Mouse (Mus musculus) CD4-positive naive resting alpha-beta T cell, adult 57 days (primary cell): Measurements from ENCODE around the gene Ovol1. TPM values are rescaled to one million over a fixed set of nuclear protein-coding genes. Genes with fewer than 3 reads are reported as not detected.

Experiments used
- total RNA-seq: library from RNA; stranded (reverse); gene quantifications from one replicate; pipeline ENCODE4 v1.2.4, GENCODE M21; 2023

Gene Ovol1
- total RNA-seq: not detected

DNA sequence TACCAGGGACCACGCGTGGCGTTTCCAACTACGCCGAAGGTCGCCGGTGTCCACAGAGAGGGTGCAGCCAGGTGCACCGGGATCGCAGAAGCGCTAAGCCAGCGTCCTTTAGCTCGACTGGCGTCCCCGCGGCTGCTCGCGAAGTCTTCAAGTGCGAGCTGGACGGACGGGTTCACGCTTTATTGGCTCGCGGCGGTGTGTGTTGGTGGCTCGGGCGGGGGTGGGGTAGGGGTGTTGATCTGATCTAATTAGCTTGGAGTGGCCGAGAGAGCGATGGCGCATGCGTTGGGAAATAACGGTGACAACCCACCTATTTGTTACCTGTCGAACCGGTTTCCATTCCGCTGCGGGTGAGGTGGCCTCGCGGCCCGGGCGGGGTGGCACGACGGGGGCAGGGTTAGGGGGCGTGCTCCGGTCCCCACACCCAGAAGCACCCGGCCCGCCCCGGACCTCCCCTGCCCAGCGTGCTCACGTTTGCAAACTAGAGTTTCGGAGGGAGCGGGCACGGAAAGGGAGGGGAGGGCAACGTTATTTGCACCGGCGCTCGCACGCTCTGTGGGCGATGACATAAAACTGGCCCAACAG lies at the start of gene Ovol1:
TSS of gene Ovol1 (minus strand) at position 190 of the 585 bp plus-strand sequence.

DNA sequence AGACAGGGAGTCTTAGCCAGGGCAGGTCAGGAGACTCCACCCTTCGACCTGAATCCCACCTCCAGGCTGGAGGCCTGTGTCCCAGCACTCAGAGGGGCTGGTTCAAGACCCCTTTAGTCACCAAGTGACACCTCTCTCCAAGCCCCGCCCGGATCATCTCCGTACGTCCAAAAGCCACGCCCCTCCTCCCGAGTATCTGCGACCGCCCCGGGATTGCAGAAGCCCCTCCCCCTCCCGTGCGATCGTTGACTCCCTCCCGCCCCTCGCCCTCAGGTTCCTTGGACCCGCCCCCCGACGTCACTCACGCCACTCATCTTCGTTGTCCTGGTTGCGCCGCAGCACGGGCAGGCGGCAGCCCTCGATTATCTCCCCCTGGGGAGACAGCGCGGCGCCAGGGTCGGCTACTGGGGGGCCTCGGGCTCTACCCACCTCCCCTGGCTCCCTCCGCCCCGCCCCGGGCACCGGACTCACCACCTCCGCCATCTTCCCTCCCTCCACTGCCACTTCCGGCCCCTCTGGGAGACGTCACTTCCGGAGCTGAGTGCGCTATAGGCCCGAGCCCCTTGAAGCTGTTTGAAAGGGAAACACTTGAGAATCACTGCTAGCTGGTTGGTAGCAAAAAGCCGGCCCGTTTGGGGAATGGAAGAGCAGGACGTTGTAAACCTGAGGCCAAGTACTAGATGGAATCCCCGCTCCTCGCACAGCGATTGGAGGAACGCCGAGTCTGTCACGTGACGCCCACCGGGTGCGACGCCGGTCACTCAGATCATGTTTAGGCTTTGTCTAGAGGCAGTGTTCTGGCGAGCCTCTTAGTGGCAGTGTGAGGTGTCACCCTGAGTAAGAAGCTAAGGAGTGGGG lies 49.3 kb upstream of the Ovol1 start, which contains the start of gene Kat5:
TSS of gene Kat5 (minus strand) at position 691 of the 858 bp plus-strand sequence.

DNA sequence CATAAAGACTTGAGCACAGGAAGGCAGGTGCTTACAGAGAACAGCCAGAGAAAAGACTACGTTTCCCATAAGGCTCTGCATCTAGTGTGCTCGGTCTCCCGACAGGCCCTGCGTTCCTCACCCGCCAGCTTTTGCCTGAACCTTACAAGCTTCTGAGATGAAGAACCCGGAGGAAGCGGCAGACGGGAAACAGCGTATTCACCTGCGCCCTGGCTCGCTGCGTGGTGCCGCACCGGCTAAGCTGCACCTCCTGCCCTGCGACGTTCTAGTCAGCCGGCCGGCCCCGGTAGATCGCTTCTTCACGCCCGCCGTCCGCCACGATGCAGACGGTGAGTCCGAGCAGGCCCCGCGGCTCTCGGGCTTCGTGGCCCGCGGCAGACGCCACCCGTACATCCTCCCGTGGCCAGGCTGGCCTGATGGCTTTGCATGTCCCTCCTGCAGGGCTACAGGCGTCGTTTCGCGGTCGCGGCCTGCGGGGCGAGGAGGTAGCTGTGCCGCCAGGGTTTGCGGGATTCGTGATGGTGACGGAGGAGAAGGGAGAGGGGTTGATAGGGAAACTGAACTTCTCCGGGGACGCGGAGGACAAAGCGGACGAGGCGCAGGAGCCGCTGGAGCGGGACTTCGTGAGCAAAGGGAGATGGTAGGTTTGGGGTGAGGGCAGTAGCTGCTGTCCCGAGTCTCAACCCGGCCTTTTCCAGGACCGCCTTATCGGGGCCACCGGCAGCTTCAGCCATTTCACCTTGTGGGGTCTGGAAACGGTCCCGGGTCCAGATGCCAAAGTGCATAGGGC lies 41.5 kb upstream of the Ovol1 start, which contains the start of gene Rnaseh2c:
TSS of gene Rnaseh2c (plus strand) at position 122 of the 790 bp plus-strand sequence.

DNA sequence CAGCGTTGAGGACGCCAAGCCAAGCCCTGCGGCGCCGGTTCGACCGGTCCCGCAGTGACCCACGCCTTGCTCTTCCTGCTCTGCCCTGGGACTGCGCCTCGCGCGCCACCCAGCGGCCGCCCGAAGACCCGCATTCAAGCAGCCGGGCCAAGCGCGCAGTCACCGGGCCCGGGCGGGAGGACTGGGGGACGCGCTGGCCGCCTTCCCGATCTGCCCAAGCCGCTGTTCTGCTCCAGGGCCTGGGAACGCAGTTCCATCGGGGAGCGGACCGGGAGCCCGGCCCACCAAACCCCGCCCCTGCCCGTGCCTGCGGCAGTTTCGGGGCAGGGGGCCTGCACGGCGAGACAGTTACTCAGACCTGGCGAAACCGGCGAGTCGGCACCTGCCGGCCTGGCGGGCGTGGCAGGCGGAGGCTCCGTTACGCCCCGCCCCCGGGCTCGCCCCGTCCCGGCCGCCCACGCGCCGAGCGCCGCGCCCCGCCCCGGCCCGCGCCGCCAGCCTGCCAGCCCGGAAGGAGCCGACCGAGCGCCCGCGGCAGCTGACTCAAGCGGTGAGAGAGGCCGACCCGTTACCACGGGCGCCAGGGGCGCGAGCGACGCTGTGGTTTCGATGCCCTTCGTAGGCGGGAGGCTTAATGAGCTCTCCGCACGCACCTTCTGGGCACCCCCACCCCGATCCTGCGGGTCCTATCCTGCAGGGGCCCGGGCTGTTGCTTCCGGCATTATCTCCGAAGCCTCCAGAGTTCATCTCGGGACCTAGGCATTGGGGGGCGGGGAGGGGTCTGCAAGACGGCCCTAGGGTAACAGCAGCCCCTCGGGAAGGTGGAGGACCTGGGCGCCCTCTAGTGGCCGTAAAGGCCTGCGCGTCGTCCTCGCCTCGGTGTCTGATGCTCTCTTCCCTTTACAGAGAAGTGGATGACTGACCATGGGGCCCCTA lies 7.4 kb upstream of the Ovol1 start, which contains the start of gene Ap5b1:
TSS of gene Ap5b1 (plus strand) at position 492 of the 936 bp plus-strand sequence.

DNA sequence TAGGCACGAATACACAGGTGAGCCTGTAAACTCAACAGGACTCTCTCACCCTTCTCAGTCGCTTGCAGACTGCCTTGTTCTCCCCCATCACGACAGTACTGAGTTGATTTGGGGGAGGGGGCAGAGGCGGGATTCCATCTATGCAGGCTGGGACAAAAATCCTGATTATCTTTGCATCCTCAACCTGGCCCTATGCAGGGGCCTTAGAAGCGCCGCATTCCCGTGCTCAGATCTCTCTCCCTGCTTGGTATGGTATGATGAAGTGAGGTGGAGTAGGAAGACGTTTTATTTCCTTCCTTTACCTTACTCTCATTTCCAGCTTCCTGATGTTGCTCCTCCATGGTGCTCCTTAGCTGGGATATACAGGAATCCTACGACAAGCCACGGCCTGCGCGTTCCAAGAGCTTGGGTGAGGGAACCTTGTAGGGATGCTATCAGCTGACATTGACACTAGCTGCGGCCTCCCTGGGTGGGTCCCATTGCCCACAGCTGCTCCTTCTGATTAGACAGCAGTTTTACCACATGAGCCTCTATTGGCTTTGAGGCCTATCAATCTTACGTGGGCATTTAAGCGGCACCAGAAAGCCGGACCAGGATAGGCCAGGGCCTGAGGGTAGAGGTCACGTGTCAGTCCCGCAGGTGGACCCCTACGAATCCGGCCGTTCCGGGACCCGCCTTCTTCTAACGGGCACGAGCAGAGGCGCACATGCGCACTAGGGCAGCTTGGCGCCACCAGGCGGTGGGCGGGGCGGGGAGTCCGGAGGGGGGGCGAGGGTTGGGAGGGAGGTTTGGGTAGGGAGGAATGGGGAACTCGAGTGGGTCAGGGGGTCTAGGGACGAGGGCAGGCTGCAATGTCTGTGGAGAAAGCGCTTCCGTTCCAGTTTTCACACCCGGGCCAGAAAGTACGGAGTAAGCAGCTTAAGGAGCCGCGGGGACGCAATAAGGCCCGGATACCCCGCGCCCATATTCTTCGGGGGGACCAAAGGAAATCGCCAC lies 50.1 kb downstream of the Ovol1 start, which contains the start of gene Snx32:
TSS of gene Snx32 (minus strand) at position 508 of the 996 bp plus-strand sequence.

DNA sequence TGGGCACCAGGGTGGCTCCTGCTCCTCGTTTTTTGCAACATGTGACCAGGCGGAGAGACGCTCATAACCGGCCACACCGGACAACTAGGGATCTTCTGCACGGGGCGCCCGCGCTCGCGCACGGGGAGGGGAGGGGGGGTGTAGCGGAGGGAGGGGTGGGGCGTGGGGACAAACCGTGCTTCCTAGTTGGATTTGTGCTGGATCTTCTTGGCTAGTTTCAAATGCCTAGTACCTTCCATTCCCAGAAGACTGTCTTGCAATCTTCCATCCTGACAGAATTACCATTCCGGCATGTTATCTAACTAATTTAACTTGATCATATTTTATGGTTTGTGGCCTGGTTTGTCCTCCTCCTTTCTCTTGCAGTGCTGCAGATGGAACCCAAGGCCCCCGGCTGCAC lies 56.8 kb downstream of the Ovol1 start, which contains the start of gene 1700020D05Rik:
TSS of gene 1700020D05Rik (minus strand) at position 101 of the 400 bp plus-strand sequence.

Other genes with a start within 250 kb of the Ovol1 start
- not detected for gene Catsper1, start 224.9 kb downstream of the Ovol1 start, total RNA-seq
- not detected for gene Cst6, start 211.1 kb downstream of the Ovol1 start, total RNA-seq
- gene Eif1ad, start 193.9 kb downstream of the Ovol1 start, total RNA-seq: 41.9 TPM
- 106 TPM for gene Banf1, start 193.5 kb downstream of the Ovol1 start, total RNA-seq
- 200 TPM for gene Sart1, start 171.9 kb downstream of the Ovol1 start, total RNA-seq
- 1.4 TPM for gene Tsga10ip, start 158.1 kb downstream of the Ovol1 start, total RNA-seq
- 174 TPM for gene Drap1, start 135.7 kb downstream of the Ovol1 start, total RNA-seq
- gene AI837181, start 135.5 kb downstream of the Ovol1 start, total RNA-seq: 61.4 TPM
- 0.71 TPM for gene Fosl1, start 113.1 kb downstream of the Ovol1 start, total RNA-seq
- gene Ccdc85b, start 102.8 kb downstream of the Ovol1 start, total RNA-seq: 7.5 TPM
- gene Fibp, start 100.0 kb downstream of the Ovol1 start, total RNA-seq: 76.3 TPM
- 54.6 TPM for gene Ctsw, start 92.1 kb downstream of the Ovol1 start, total RNA-seq
- gene Efemp2, start 86.7 kb downstream of the Ovol1 start, total RNA-seq: 1.6 TPM
- 47.9 TPM for gene Mus81, start 72.2 kb downstream of the Ovol1 start, total RNA-seq
- 1,409 TPM for gene Cfl1, start 70.2 kb downstream of the Ovol1 start, total RNA-seq
- gene 1700020D05Rik, start 56.9 kb downstream of the Ovol1 start, total RNA-seq: 1.4 TPM
- gene Snx32, start 50.1 kb downstream of the Ovol1 start, total RNA-seq: 6.6 TPM
- gene Ap5b1, start 7.4 kb upstream of the Ovol1 start, total RNA-seq: 24.4 TPM
- 97.8 TPM for gene Rnaseh2c, start 41.2 kb upstream of the Ovol1 start, total RNA-seq
- 120 TPM for gene Kat5, start 49.6 kb upstream of the Ovol1 start, total RNA-seq
- 154 TPM for gene Rela, start 76.8 kb upstream of the Ovol1 start, total RNA-seq
- 202 TPM for gene Sipa1, start 103.1 kb upstream of the Ovol1 start, total RNA-seq
- 51.2 TPM for gene Map3k11, start 128.1 kb upstream of the Ovol1 start, total RNA-seq
- gene Pcnx3, start 128.3 kb upstream of the Ovol1 start, total RNA-seq: 191 TPM
- gene Kcnk7, start 143.7 kb upstream of the Ovol1 start, total RNA-seq: not detected
- 25.5 TPM for gene Ehbp1l1, start 165.7 kb upstream of the Ovol1 start, total RNA-seq
- 33.6 TPM for gene Fam89b, start 169.0 kb upstream of the Ovol1 start, total RNA-seq
- gene Ltbp3, start 180.3 kb upstream of the Ovol1 start, total RNA-seq: 2.5 TPM
- 76.3 TPM for gene Scyl1, start 210.8 kb upstream of the Ovol1 start, total RNA-seq